In genomic region chr16:58521182-58521581, GRCm38 (mm10) we compare ENCODE assay signal across 12 mouse cellular contexts. TPM values are rescaled to one million over a fixed set of nuclear protein-coding genes. Genes with fewer than 3 reads are reported as not detected.
A peak's percentile ranks its signal among the peaks of the same experiment; 100 is the strongest.
DNase-seq lines count a peak whose midpoint lies in the region; ATAC-seq and TF ChIP-seq lines count a peak whose summit lies in the region.
"Had no signal": no experiment of that assay in that cellular context is flagged by ENCODE, and none has a peak within 500 bp of the region (broad histone marks: within the 10 kb centered on the region; RNA-seq: fewer than 3 reads in every experiment).

No protein-coding gene starts in this region.

- peaks cover 15% of the 10 kb centered on the region for H3K4me1 ChIP-seq in heart, embryonic 12.5 days (replicated peaks)
- peaks cover 60% of the 10 kb centered on the region for H3K4me1 ChIP-seq in G1E (ENCODE audit: insufficient read depth, low read depth, low read length)
- peaks cover 40 to 47% of the 10 kb centered on the region in 2 experiments for H3K4me1 ChIP-seq in liver, embryonic 14.5 days (replicated peaks; ENCODE audit: control insufficient read depth in 2 of 2, insufficient read depth in 2 of 2, low read length in 1 of 2)

- peak overlapping the region; percentile 54 for H3K4me2 ChIP-seq in heart, embryonic 12.5 days
- H3K4me2 ChIP-seq in liver, embryonic 14.5 days (ENCODE audit: low read depth), result peak overlapping the region; percentile 76

- TF ChIP-seq EP300 in liver, embryonic 14.5 days (IDR thresholded peaks at IDR 0.05; ENCODE audit: low read depth), result no peak

- no peak overlapping the region for H3K27ac ChIP-seq in heart, embryonic 12.5 days (ENCODE audit: poor library complexity, severe bottlenecking)
- H3K27ac ChIP-seq in layer of hippocampus, adult 2 months, result peak overlapping the region; percentile 92
- peak overlapping the region; percentile 81 for H3K27ac ChIP-seq in liver, embryonic 14.5 days
- H3K27ac ChIP-seq: forebrain, embryonic 15.5 days had no signal

- no peak overlapping the region for H3K9ac ChIP-seq in heart, embryonic 12.5 days
- peak overlapping the region; percentile 92 for H3K9ac ChIP-seq in liver, embryonic 14.5 days (replicated peaks)
- H3K9ac ChIP-seq: forebrain, embryonic 15.5 days had no signal

- H3K27me3 ChIP-seq in heart, embryonic 12.5 days (replicated peaks), result no peaks in the 10 kb centered on the region
- H3K27me3 ChIP-seq in G1E (ENCODE audit: insufficient read depth, low read length), result no peaks in the 10 kb centered on the region
- no peaks in the 10 kb centered on the region for H3K27me3 ChIP-seq in liver, embryonic 14.5 days (ENCODE audit: control insufficient read depth, insufficient read depth, low read length)

- H3K9me3 ChIP-seq in heart, embryonic 12.5 days (replicated peaks), result no peaks in the 10 kb centered on the region
- no peaks in the 10 kb centered on the region for H3K9me3 ChIP-seq in G1E (replicated peaks)
- H3K9me3 ChIP-seq in liver, embryonic 14.5 days (ENCODE audit: control insufficient read depth, low read length), result no peaks in the 10 kb centered on the region

- ATAC-seq in heart, embryonic 12.5 days (ENCODE audit: insufficient number of reproducible peaks, low FRiP score), result no peak
- no peak for ATAC-seq in G1E (ENCODE audit: extremely low read depth, insufficient number of reproducible peaks, low FRiP score, poor library complexity, severe bottlenecking)
- no peak for ATAC-seq in liver, embryonic 14.5 days (ENCODE audit: insufficient read depth)
- ATAC-seq: CD4-positive, CD25-positive, alpha-beta regulatory T cell, adult 4 months; forebrain, embryonic 15.5 days had no signal

- intact Hi-C loops in heart, postnatal 25 days (cut with DNase I), result loop anchor here (5.0 kb wide), 2 partner anchors 101 to 114 kb away; partner anchors contain the start of gene Dcbld2
- intact Hi-C loops in gastrocnemius, postnatal 14 days (cut with DNase I; ENCODE audit: low total_unique reads), result loop anchor here (5.0 kb wide), 1 partner anchor 54 kb away; no protein-coding TSS in a partner anchor

- H3K4me3 ChIP-seq in heart, embryonic 12.5 days, result 0 out of 2 replicates have a peak overlapping the region, but pooled peaks have one; percentile 4
- peak overlapping the region; percentile 84 for H3K4me3 ChIP-seq in layer of hippocampus, adult 2 months
- peak overlapping the region; percentile 98 for H3K4me3 ChIP-seq in G1E (ENCODE audit: low read depth, low read length)
- peak overlapping the region; percentile 91 for H3K4me3 ChIP-seq in liver, embryonic 14.5 days (ENCODE audit: insufficient read depth in 1 of 2, low read depth in 2 of 2, low read length in 2 of 2)

- TF ChIP-seq CTCF in layer of hippocampus, adult 2 months (conservative IDR thresholded peaks at IDR 0.05), result no peak
- no peak for TF ChIP-seq CTCF in G1E (IDR thresholded peaks at IDR 0.05; ENCODE audit: low read depth, low read length)
- no peak for TF ChIP-seq CTCF in liver, embryonic 14.5 days (IDR thresholded peaks at IDR 0.05; ENCODE audit: low read depth)

- WGBS in heart, embryonic 12.5 days, result 69% methylated on average over 4 of the region's 4 CpGs
- WGBS in liver, embryonic 14.5 days (ENCODE audit: insufficient replicate concordance), result 23% methylated on average over 4 of the region's 4 CpGs

- H3K36me3 ChIP-seq in heart, embryonic 12.5 days, result no peaks in the 10 kb centered on the region
- H3K36me3 ChIP-seq in G1E (replicated peaks), result peaks cover 14% of the 10 kb centered on the region
- H3K36me3 ChIP-seq in liver, embryonic 14.5 days (replicated peaks; ENCODE audit: control insufficient read depth, insufficient read depth, low read depth), result no peaks in the 10 kb centered on the region
- H3K36me3 ChIP-seq: forebrain, embryonic 15.5 days had no signal

- DNase-seq in heart, postnatal 25 days (ENCODE audit: low spot score), result no peak
- no peak for DNase-seq in layer of hippocampus, adult 2 months (ENCODE audit: low spot score in 2 of 2)
- no peak for DNase-seq in layer of hippocampus, adult 11-12 months (ENCODE audit: low spot score)
- DNase-seq in G1E (ENCODE audit: low spot score), result no peak
- no peak for DNase-seq in liver, embryonic 14.5 days (ENCODE audit: low read depth in 3 of 3, low spot score in 3 of 3)
- no peak for DNase-seq in gastrocnemius, postnatal 14 days
- DNase-seq in urinary bladder, postnatal 14 days (ENCODE audit: low spot score), result no peak
- DNase-seq: adrenal gland, postnatal 25 days; cerebellum, adult 18-20 months had no signal

RNA-seq across cellular contexts. Expression of gene St3gal6, which starts 2.9 kb away (rescaled TPM):
- 15.9 and 18.2 TPM in 2 replicates for polyA plus RNA-seq in heart, embryonic 12.5 days (2016; fragmentation: Nextera tagmentation; extraction: Ambion mirVana)
- total RNA-seq in heart, postnatal 25 days (2021), result 10 to 100 TPM; 40.6 to 44.7 TPM
- total RNA-seq in layer of hippocampus, adult 2 months (2021), result 10 to 100 TPM; 13.0 to 17.4 TPM
- 327 and 403 TPM in 2 replicates for total RNA-seq in G1E (2014; fragmentation: Nextera tagmentation)
- total RNA-seq in G1E (2017), result 104 and 115 TPM in 2 replicates
- 166 and 198 TPM in 2 replicates for polyA plus RNA-seq in G1E (2012)
- 6.7 and 10.4 TPM in 2 replicates for polyA plus RNA-seq in liver, embryonic 14.5 days (2012; rRNA removed)
- polyA plus RNA-seq in liver, embryonic 14.5 days (2014; fragmentation: Nextera tagmentation; extraction: Ambion mirVana), result 25.4 and 25.6 TPM in 2 replicates
- 10 to 100 TPM; 45.5 to 50.0 TPM for total RNA-seq in gastrocnemius, postnatal 14 days (2021)

Comparison
In these comparisons a context has a peak if more than half of its experiments do, and no peak if none do; other contexts are left out.
1. H3K4me3 ChIP-seq: peak in every context shown above with its lines; median percentile 98 in G1E; 91 in liver, embryonic 14.5 days; 84 in layer of hippocampus, adult 2 months; 4 in heart, embryonic 12.5 days.